Mouse (Mus musculus) liver, postnatal 0 days (tissue): ENCODE data around the gene Wars2.

Source experiments
- CTCF ChIP-seq: sonication (generic); IDR thresholded peaks from 2 replicates; pipeline ENCODE4 v1.5.1; 2016; ENCODE audit warnings: antibody characterized with exemption, low read depth
- EP300 ChIP-seq: IDR thresholded peaks from 2 replicates; pipeline ENCODE4 v1.6.1; 2016; ENCODE audit warnings: antibody characterized with exemption, low read depth, mild to moderate bottlenecking

DNA sequence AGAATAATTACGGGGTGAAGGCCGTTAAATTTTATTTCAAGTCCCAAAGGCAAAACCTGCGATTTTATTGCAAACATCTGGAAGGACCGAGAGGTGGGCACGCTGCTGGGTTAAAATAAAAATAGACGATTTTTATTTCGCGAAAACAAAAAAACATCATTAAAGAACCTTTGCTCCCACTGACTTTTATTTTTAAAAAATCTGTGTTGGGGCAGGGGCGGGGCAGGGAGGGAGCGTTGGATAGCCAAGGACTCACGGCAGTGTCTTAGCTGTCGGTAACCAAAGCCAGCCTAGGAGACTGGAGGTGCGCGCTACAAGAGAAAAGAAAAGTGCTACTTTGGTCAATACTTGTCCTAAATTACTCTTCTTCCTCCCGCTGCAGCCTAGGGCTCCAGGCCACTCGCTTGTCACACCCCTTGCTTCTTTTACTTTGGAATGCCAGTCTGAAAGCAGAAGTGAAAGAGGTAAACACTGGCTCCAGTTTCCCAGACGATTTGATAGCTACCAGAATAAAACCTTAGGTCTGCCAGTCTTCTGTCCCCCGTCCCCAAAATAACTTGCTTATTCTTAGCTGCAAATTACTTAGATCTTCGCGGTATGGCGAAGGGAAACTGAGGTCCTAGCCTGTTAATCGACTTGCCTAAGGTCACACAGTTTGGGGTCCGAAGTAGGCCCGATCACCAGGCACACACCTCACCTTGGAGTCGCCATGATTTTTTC is 108.1 kb downstream of the Wars2 start:
- no peak for TF ChIP-seq CTCF
- no peak for TF ChIP-seq EP300
